Mouse (Mus musculus) liver, postnatal 0 days (tissue): Measurements from ENCODE around the gene 1700020D05Rik. TPM values are rescaled to one million over a fixed set of nuclear protein-coding genes. Genes with fewer than 3 reads are reported as not detected.

Source experiments
- ATAC-seq: fragments of 200-750 bp; cut with Nextera tagmentation; 2 replicates; pipeline ENCODE4 v1.8.0; 2017; ENCODE audit warnings: mild to moderate bottlenecking, moderate library complexity
- DNase-seq: peaks from one replicate; pipeline ENCODE4 v3.0.0-alpha.2; 2016
- H3K27ac ChIP-seq: fragments of 300-500 bp; sonication (generic); 2 replicates; pipeline ENCODE4 v1.5.1; 2014; ENCODE audit warnings: antibody characterized with exemption, moderate library complexity, mild to moderate bottlenecking, low read depth
- H3K27me3 ChIP-seq: fragments of 300-500 bp; sonication (generic); 2 replicates; pipeline ENCODE4 v1.6.1; 2014; ENCODE audit warnings: low read length, control low read depth, mixed read lengths; ENCODE audit not compliant: insufficient read depth
- H3K36me3 ChIP-seq: fragments of 300-500 bp; sonication (generic); replicated peaks from 2 replicates; pipeline ENCODE4 v1.6.1; 2014; ENCODE audit warnings: mild to moderate bottlenecking, control low read depth, low read length, moderate library complexity, mixed read lengths; ENCODE audit not compliant: insufficient read depth
- H3K4me1 ChIP-seq: fragments of 300-500 bp; sonication (generic); 2 replicates; pipeline ENCODE4 v1.6.1; 2014; ENCODE audit warnings: antibody characterized with exemption, mild to moderate bottlenecking, control low read depth; ENCODE audit not compliant: insufficient read depth
- H3K4me2 ChIP-seq: fragments of 300-500 bp; sonication (generic); 2 replicates; pipeline ENCODE4 v1.6.1; 2014; ENCODE audit warnings: low read depth, mild to moderate bottlenecking, low read length, moderate library complexity, mixed read lengths
- H3K4me3 ChIP-seq: fragments of 300-500 bp; sonication (generic); 2 replicates; pipeline ENCODE4 v1.5.1; 2014; ENCODE audit warnings: low read depth, low read length
- H3K9ac ChIP-seq: fragments of 300-500 bp; sonication (generic); replicated peaks from 2 replicates; pipeline ENCODE4 v1.6.1; 2014; ENCODE audit warnings: mild to moderate bottlenecking, moderate library complexity
- H3K9me3 ChIP-seq: fragments of 300-500 bp; sonication (generic); 2 replicates; pipeline ENCODE4 v1.6.1; 2016; ENCODE audit warnings: mild to moderate bottlenecking, control low read depth, low read length, mixed read lengths
- CTCF ChIP-seq: sonication (generic); IDR thresholded peaks from 2 replicates; pipeline ENCODE4 v1.5.1; 2016; ENCODE audit warnings: antibody characterized with exemption, low read depth
- EP300 ChIP-seq: IDR thresholded peaks from 2 replicates; pipeline ENCODE4 v1.6.1; 2016; ENCODE audit warnings: antibody characterized with exemption, low read depth, mild to moderate bottlenecking
- WGBS: fragments of 180-500 bp; shearing (Covaris S2); extraction: QIAGEN DNeasy Blood & Tissue Kit; methylation state at CpG from one replicate; pipeline ENCODE4 v1.1.7; 2014; ENCODE audit not compliant: insufficient replicate concordance; 5-methylcytosine and 5-hydroxymethylcytosine counted together
- polyA plus RNA-seq: library from polyadenylated mRNA; unstranded; fragments of >200 nt; fragmentation: Nextera tagmentation; extraction: Ambion mirVana; gene quantifications from 2 replicates; pipeline ENCODE4 v1.2.1, GENCODE M21; 2015

1700020D05Rik gene
- polyA plus RNA-seq, 1 experiment from 2014 or later = not detected

DNA sequence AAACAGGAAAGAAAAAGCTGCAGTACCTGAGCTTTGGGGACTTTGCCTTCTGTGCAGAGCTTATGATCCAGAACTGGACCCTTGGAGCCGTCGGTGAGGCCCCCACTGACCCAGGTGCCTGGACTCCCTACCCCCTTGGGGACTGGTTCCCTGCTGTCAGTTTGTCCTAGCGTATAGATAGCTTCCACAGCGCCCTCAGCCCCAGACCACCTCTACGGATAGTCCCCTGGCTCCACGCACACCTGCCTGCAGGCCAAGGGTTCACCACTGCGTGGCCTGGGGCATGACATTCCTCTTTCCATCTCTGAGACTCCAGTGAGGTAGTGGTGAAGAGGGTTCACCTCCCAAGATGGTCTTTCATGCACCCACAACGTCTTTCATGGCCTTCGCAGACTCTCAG, 40.4 kb downstream of the 1700020D05Rik start:
- WGBS = 87% methylated on average over 9 of the region's 9 CpGs
- 0 out of 2 replicates have a peak, but pooled peaks cover 4% of the 10 kb centered on the region for H3K27me3 ChIP-seq
- no peak overlapping the region for H3K9ac ChIP-seq
- H3K27ac ChIP-seq = no peak overlapping the region
- H3K4me2 ChIP-seq = no peak overlapping the region
- ATAC-seq = no peak
- DNase-seq = no peak
- no peak overlapping the region for H3K4me3 ChIP-seq
- no peaks in the 10 kb centered on the region for H3K9me3 ChIP-seq
- peaks cover 13% of the 10 kb centered on the region for H3K4me1 ChIP-seq
- H3K36me3 ChIP-seq = peaks cover 37% of the 10 kb centered on the region
- TF ChIP-seq CTCF (no peak), EP300 (no peak)

DNA sequence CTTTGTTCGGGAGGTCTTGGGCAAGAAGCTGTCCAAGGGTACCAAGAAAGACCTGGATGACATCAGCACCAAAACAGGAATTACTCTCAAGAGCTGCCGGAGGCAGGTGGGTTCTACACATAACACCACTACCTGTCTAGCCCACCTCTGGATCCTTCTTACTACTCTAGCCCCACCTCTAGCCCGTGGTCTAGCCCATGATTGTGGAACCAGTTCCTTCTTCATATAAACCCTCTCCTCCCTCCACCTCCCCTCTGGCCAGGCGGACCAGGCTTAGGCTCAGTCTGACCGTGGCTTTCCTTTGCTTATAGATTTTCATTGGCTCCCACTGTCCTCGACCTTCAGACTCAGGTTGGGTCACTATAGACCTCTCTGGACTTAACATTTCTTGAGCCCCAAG, 42.2 kb downstream of the 1700020D05Rik start:
- no peaks in the 10 kb centered on the region for H3K9me3 ChIP-seq
- peak overlapping the region; percentile 84 for H3K9ac ChIP-seq
- DNase-seq (no peak), ATAC-seq (no peak)
- no peak overlapping the region for H3K27ac ChIP-seq
- 86% methylated on average over 6 of the region's 6 CpGs for WGBS
- H3K4me1 ChIP-seq = peaks cover 29% of the 10 kb centered on the region
- H3K4me2 ChIP-seq = peak overlapping the region; percentile 96
- H3K27me3 ChIP-seq = 0 out of 2 replicates have a peak, but pooled peaks cover 4% of the 10 kb centered on the region
- H3K36me3 ChIP-seq = peaks cover 36% of the 10 kb centered on the region
- no peak for TF ChIP-seq EP300
- TF ChIP-seq CTCF = no peak
- H3K4me3 ChIP-seq = 0 out of 2 replicates have a peak overlapping the region, but pooled peaks have one; percentile 84

GRCm38 (mm10) chr19:5460465-5460911, 43.1 kb downstream of the 1700020D05Rik start, which contains the start of gene Fibp:
Gene Fibp, plus strand, starts transcription at chr19:5460615.
- peak; percentile 82 for ATAC-seq

GRCm38 (mm10) chr19:5459896-5460295, 43.7 kb downstream of the 1700020D05Rik start:
- H3K4me3 ChIP-seq = peak overlapping the region; percentile 84
- peaks cover 34% of the 10 kb centered on the region for H3K4me1 ChIP-seq
- WGBS = 29% methylated on average over 3 of the region's 3 CpGs
- no peaks in the 10 kb centered on the region for H3K9me3 ChIP-seq
- H3K36me3 ChIP-seq = peaks cover 23% of the 10 kb centered on the region
- DNase-seq (no peak), ATAC-seq (no peak)
- H3K9ac ChIP-seq = peak overlapping the region; percentile 84
- TF ChIP-seq CTCF = no peak
- no peak for TF ChIP-seq EP300
- 0 out of 2 replicates have a peak, but pooled peaks cover 8% of the 10 kb centered on the region for H3K27me3 ChIP-seq
- peak overlapping the region; percentile 96 for H3K4me2 ChIP-seq
- no peak overlapping the region for H3K27ac ChIP-seq

More at GRCm38 (mm10) chr19:5460465-5460911, 43.1 kb downstream of the 1700020D05Rik start, which contains the start of gene Fibp:
- WGBS = under 1% methylated on average over 32 of the region's 32 CpGs
- Histone ChIP-seq H3K4me2 (peak within 1 kb of the TSS; percentile 96), H3K36me3 (peaks cover 28% of the 10 kb centered on the region), H3K9me3 (no peaks in the 10 kb centered on the region), H3K4me3 (peak within 1 kb of the TSS; percentile 84), H3K4me1 (peaks cover 34% of the 10 kb centered on the region), H3K9ac (peak within 1 kb of the TSS; percentile 84), H3K27ac (peak within 1 kb of the TSS; percentile 67), H3K27me3 (0 out of 2 replicates have a peak, but pooled peaks cover 8% of the 10 kb centered on the region)
- no peak for TF ChIP-seq CTCF
- no peak for TF ChIP-seq EP300
- peak; percentile 92 for DNase-seq

DNA sequence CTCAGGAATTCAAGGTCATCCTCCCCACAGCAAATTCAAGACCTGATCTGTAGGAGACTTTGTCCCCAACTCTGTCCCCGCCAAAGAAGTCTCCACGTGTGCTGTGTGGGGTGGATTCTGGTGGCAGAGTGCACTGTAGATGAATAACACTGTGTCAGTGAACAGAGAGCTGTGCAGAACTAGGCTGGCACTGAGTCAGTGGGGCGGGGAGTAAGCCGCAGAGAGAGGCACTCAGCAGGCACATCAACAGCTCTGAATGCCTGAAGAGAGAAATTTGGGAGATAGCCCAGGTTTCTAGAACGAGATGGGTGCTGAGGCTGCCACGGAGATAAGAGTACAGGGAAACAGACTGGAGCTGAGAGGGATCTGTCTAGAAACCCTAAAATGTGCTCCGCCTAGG, 44.6 kb downstream of the 1700020D05Rik start:
- no peak for ATAC-seq
- DNase-seq = no peak
- Histone ChIP-seq H3K4me2 (no peak overlapping the region), H3K36me3 (peaks cover 17% of the 10 kb centered on the region), H3K4me3 (no peak overlapping the region), H3K27ac (no peak overlapping the region), H3K9me3 (no peaks in the 10 kb centered on the region), H3K27me3 (0 out of 2 replicates have a peak, but pooled peaks cover 8% of the 10 kb centered on the region), H3K4me1 (peaks cover 34% of the 10 kb centered on the region), H3K9ac (no peak overlapping the region)
- TF ChIP-seq EP300 (no peak), CTCF (no peak)
- 68% methylated on average over 7 of the region's 7 CpGs for WGBS

- TF ChIP-seq EP300 = no peak
- TF ChIP-seq CTCF = no peak
- peak within 1 kb of the TSS; percentile 66 for H3K4me3 ChIP-seq
- WGBS = 11% methylated on average over 14 of the region's 14 CpGs
- H3K36me3 ChIP-seq = peaks cover 10% of the 10 kb centered on the region; the same call in 1 of the 2 replicates
- peak; percentile 30 for DNase-seq
- H3K27me3 ChIP-seq = 0 out of 2 replicates have a peak, but pooled peaks cover 8% of the 10 kb centered on the region
- H3K27ac ChIP-seq = peak within 1 kb of the TSS; percentile 76
- H3K9ac ChIP-seq = peak within 1 kb of the TSS; percentile 72
- peak within 1 kb of the TSS; percentile 94 for H3K4me2 ChIP-seq
- no peaks in the 10 kb centered on the region for H3K9me3 ChIP-seq
- no peak for ATAC-seq
- peaks cover 34% of the 10 kb centered on the region for H3K4me1 ChIP-seq
Observed at GRCm38 (mm10) chr19:5457746-5458442, 45.7 kb downstream of the 1700020D05Rik start, which contains the start of gene Ccdc85b. Gene Ccdc85b, minus strand, starts transcription at chr19:5457894.
